Mouse (Mus musculus) left cerebral cortex, adult 2 months (tissue): ENCODE measurements around the gene Garem2. TPM values are rescaled to one million over a fixed set of nuclear protein-coding genes. Genes with fewer than 3 reads are reported as not detected.

Source experiments
- DNase-seq, 2 experiments: peaks; one replicate each; pipeline ENCODE4 v3.0.0; 2021 to 2022; ENCODE audit warnings: low spot score in 2 of 2, mixed read lengths in 1 of 2; ENCODE audit errors: extremely low spot score in 1 of 2
- H3K27ac ChIP-seq: fragments of 200-600 bp; 2 replicates; pipeline ENCODE4 v1.8.1; 2022
- H3K4me3 ChIP-seq: fragments of 200-600 bp; 2 replicates; pipeline ENCODE4 v1.8.1; 2022
- CTCF ChIP-seq: fragments of 200-600 bp; IDR thresholded peaks from 2 replicates; pipeline ENCODE4 v1.8.1; 2022; ENCODE audit warnings: antibody characterized with exemption, mild to moderate bottlenecking, moderate library complexity
- intact Hi-C: fragments of 180-260 bp; cut with DNase I; formaldehyde crosslinking; loops from one replicate; pipeline ENCODE4 v1.15.1; 2025
- total RNA-seq, 2 experiments: library from RNA; stranded (reverse); gene quantifications; 2 replicates each; pipeline ENCODE4 v1.2.3; 2021

The Garem2 gene
- total RNA-seq, 2 experiments from 2014 or later = 11.0 to 11.1 TPM

- intact Hi-C loops = loop anchor here (5.0 kb wide), 1 partner anchor 287 kb away; no protein-coding TSS in a partner anchor
Observed at GRCm38 (mm10) chr5:30113881-30114760, 9.2 kb downstream of the Garem2 start.

GRCm38 (mm10) chr5:30114761-30115140 is 9.8 kb downstream of the Garem2 start:
- no peak for DNase-seq
- intact Hi-C loops = loop anchor here (5.0 kb wide), 1 partner anchor 287 kb away; no protein-coding TSS in a partner anchor
- no peak for TF ChIP-seq CTCF
- peak overlapping the region; percentile 48 for H3K4me3 ChIP-seq
- no peak overlapping the region for H3K27ac ChIP-seq

More at GRCm38 (mm10) chr5:30113881-30114760, 9.2 kb downstream of the Garem2 start:
- Histone ChIP-seq H3K27ac (no peak overlapping the region), H3K4me3 (peak overlapping the region; percentile 48)
- TF ChIP-seq CTCF = peak; percentile 58
- peak; percentile 66 to 67 for DNase-seq

GRCm38 (mm10) chr5:30115718-30116117 is 10.8 kb downstream of the Garem2 start:
- intact Hi-C loops = no loop called here
- DNase-seq = no peak
- no peak overlapping the region for H3K4me3 ChIP-seq
- TF ChIP-seq CTCF = peak; percentile 10
- no peak overlapping the region for H3K27ac ChIP-seq

GRCm38 (mm10) chr5:30118018-30118417 is 13.1 kb downstream of the Garem2 start:
- H3K4me3 ChIP-seq = no peak overlapping the region
- no peak; the same call in 1 of the 2 replicates for TF ChIP-seq CTCF
- no peak overlapping the region for H3K27ac ChIP-seq
- intact Hi-C loops = no loop called here
- DNase-seq = no peak

- H3K4me3 ChIP-seq = no peak overlapping the region
- TF ChIP-seq CTCF = no peak
- no peak overlapping the region for H3K27ac ChIP-seq
- intact Hi-C loops = no loop called here
- DNase-seq = no peak
Observed at GRCm38 (mm10) chr5:30119163-30119562, 14.2 kb downstream of the Garem2 start.

- intact Hi-C loops = no loop called here
Observed at GRCm38 (mm10) chr5:30120106-30120505, 15.1 kb downstream of the Garem2 start.

GRCm38 (mm10) chr5:30122481-30122880 is 17.5 kb downstream of the Garem2 start:
- Histone ChIP-seq H3K4me3 (no peak overlapping the region), H3K27ac (no peak overlapping the region)
- TF ChIP-seq CTCF = no peak
- intact Hi-C loops = no loop called here
- no peak for DNase-seq

More at GRCm38 (mm10) chr5:30120106-30120505, 15.1 kb downstream of the Garem2 start:
- H3K4me3 ChIP-seq = no peak overlapping the region
- TF ChIP-seq CTCF = no peak
- DNase-seq = no peak
- no peak overlapping the region for H3K27ac ChIP-seq

GRCm38 (mm10) chr5:30125587-30125986 is 20.6 kb downstream of the Garem2 start:
- Histone ChIP-seq H3K27ac (no peak overlapping the region), H3K4me3 (no peak overlapping the region)
- intact Hi-C loops = no loop called here
- peak; percentile 67 for TF ChIP-seq CTCF
- DNase-seq = no peak

GRCm38 (mm10) chr5:30126756-30127155 is 21.8 kb downstream of the Garem2 start:
- Histone ChIP-seq H3K27ac (no peak overlapping the region), H3K4me3 (no peak overlapping the region)
- intact Hi-C loops = no loop called here
- TF ChIP-seq CTCF = no peak
- no peak for DNase-seq

GRCm38 (mm10) chr5:30127921-30128597 is 23.1 kb downstream of the Garem2 start:
- Histone ChIP-seq H3K27ac (no peak overlapping the region), H3K4me3 (no peak overlapping the region)
- no peak for TF ChIP-seq CTCF
- no peak for DNase-seq
- intact Hi-C loops = no loop called here

- no peak for TF ChIP-seq CTCF
- no peak for DNase-seq
- intact Hi-C loops = no loop called here
- H3K4me3 ChIP-seq = no peak overlapping the region
- H3K27ac ChIP-seq = no peak overlapping the region
Observed at GRCm38 (mm10) chr5:30128680-30129079, 23.7 kb downstream of the Garem2 start.

GRCm38 (mm10) chr5:30131246-30131645 is 26.3 kb downstream of the Garem2 start:
- intact Hi-C loops = no loop called here
- H3K4me3 ChIP-seq = no peak overlapping the region
- TF ChIP-seq CTCF = no peak
- DNase-seq = no peak
- H3K27ac ChIP-seq = no peak overlapping the region
